Mouse (Mus musculus) right cerebral cortex, postnatal 14 days (tissue): ENCODE results near the gene Cpa2.

ENCODE experiments used
- DNase-seq: peaks from one replicate; pipeline ENCODE4 v3.0.0; 2022

Cpa2 gene

DNA sequence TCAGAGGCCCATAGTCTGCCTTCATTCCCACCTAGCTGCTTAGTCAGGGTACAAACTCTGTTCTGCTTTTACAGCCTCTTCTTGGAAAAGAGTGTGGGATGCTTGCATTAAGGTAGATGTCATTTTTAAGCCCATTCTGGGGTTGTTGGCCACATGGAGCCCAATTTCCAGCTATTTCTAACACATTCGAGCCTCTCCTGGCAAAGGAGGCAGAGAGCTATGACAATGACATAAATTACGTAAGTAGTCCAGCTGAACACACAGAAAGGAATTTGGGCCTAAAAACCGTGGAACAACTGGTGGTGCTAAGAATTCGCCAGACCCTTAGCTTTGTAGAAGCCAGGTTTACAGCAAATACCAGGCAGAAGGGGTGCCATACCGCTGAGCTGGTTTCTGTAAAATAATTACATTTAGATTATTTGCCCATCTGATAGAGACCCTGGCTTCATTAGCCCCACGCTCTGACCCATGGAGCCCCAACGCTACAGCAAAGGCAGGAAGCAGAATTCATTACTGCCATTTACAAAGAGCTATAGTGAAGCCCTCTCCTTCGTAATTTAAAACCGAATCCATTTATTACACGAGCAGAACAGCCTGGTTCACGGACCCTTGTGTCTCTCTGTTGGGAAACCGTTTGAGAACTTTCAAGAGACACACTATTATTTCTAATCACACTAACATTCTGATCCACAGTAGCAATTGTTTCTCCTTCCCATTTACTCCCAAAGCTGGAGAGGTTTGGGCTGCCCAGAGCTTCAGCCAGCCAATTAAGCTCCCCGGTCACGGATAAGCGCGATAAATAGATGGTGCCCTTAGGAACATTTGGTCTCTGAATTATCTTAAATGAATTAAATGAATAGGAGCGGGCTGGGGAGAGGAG lies 38.8 kb downstream of the Cpa2 start:
- DNase-seq = no peak

DNA sequence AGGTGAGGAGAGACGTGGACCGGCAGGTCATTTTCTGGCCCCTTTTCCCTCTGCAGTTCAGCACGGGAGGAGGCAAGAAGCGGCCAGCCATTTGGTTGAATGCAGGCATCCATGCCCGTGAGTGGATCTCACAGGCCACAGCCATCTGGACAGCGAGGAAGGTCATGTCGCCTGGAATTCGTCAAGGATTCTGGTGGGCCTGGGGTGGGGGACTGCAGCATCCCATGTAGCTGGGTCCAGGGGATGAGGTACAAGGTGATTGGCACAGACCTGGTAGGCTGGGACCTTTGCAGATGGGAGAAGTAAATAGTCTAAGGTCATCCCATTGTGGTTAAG lies 39.4 kb downstream of the Cpa2 start:
- no peak for DNase-seq

DNA sequence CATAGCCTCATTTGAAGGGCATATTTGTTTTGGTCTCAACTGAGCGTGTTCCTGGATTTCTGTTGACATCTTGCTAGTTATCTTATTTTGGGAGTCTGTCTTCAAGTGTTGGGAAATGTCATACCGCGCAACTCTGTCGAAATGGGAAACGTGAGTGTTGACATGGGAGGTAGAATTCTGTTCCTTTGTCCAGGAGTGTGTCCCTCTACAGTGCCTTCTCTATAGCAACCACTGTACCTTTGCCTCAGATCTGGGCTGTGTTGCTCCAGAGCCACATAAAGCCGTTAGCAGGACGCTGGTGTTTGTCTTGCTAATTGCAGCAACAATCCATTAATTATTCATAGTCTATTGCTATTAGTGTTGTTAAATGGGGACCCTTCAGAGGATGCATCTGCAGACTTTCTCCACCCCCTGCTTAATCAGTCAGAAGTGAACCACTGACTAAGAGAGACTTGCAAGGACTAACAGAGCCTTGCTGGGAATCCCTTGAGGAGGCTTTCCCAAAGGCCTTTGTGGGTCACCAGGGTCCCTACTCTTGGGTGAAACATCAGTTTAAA lies 45.6 kb downstream of the Cpa2 start:
- no peak for DNase-seq

DNA sequence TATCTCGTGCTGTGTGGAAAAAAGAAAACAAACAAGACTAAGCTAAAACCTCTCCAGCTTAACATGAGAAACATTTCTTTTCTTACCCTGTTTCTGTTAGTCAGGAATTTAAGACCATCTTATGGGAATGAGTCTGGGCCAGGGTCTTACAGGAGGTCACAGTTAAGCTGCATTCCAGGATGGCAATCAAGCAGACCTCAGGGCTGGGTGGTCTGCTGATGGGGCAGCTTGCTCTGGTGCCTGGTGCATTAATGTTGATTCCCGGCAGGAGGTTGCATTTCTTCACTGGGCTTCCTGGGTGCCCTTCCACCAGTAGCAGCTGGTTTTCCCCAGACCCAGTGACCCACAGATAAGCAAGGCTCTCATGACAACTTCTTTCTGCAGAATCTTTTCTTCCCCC lies 48.4 kb downstream of the Cpa2 start:
- DNase-seq = no peak

DNA sequence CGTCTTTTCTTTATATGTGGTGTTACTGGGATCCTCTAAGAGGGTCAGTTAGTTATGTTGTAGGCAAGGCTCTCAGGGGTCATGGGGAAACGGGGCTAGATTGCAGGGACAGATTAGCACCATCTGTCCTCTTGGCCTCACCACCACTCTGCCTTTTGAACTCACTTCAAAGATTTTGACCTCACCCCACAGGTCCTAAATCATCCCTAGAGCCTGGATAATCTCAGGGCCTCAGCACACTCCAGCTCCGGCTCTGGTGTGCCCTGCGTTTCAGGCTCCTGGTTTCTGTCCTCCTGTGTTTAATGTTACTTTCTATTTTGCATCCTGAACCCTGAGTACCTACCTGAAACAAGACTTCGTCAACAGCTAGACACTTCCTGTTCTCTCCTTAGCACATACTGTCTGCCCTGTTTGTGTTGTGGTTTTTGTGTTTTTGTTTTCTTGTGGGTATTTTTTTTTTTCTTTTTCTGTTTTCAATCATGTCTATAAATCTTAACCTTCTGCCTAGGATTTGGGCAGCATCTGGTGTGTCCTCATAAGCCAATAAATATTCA lies 50.5 kb downstream of the Cpa2 start:
- no peak for DNase-seq

DNA sequence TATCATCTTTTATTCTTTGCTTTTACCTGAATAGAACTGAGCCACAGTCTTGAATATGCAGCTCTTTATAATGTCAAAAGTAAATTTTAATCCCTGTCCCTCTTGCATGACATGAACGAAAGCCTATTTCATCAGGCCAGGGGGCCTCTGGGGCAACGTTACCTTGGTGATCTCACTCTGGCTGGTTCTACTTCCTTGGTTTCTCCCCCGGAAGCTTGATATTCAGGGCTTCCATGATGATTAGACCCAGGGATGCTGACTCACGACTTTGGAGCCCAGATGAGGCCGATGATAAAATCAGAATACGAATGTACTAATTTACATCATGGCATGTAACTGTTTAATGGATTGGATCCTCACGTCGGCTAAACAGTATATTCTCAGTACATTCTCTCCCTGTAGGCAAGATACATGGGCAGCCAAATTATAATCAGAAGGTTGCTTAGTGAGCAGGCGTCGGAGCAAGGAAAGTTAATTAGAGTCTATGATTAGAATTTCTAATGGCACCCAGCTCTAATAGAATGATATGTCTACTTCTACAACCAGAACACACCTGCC lies 51.1 kb downstream of the Cpa2 start:
- DNase-seq = no peak

DNA sequence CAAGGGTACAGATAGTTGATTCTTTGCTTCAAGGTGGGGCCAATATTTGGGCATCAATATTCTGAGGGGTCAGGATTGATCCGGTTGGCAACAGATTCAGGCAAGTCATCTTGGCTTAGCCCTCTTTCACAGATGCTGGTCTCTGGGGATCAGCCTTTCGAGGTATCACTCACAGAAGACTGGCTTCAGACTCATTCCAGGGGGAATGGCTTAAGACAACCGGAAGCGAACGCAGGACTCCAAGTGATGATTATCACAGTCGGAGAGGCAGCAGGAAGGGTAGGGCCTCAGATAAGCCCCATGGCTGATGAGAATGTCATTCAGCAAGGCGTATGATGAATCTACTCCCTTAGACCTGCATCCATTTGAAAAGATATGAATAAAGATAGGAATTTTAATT lies 53.0 kb downstream of the Cpa2 start:
- DNase-seq = no peak

DNA sequence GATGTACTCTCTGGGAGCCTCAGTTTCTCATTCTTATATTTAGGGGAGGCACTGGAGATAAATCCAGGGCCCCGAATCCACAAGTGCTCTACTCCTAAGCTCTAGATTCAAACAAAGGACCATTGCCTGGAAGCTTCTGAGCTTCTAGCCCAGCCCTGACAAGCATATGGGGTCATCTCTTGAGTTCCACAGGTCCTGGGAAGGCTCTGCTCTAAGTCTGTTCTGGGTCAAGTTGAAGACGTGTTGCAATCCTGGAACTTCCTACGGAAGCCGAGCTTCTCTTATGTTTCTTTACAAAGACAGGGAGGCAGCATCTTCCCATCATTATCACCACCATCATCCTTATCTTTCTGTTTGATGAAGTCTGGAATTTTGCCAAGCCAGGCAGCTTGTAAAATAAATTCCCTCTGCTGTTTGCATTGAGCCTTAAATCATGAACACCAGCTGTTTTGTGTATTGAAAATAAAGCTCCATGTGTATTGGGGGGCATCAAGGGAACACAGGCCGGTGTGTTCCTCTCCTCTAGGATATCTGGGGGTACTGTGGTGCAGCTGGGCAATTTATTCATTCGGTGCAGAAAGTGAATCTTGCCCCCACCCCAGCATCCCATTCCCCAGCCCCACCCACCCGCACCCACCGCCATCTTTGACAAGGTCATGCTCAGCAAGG lies 55.0 kb downstream of the Cpa2 start:
- no peak for DNase-seq

DNA sequence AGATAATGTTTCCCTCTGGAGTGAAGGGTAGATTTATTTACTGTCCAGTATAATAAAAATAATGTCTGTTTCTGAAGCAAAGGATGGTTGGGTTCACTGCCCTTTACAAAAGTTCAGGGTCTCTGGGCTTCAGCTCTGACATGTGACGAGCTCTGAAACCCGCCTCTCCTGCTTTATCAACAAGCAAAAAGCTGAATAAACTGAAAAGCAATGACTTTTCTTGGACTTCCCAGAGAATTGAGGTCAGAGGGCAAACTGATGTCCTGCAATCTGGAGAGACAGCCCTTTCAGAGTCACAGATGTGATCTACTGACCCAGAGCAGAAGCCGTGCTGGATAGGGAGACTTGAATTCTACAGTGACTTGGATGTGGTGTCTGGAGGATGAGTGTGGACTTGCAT lies 58.7 kb downstream of the Cpa2 start:
- no peak for DNase-seq

DNA sequence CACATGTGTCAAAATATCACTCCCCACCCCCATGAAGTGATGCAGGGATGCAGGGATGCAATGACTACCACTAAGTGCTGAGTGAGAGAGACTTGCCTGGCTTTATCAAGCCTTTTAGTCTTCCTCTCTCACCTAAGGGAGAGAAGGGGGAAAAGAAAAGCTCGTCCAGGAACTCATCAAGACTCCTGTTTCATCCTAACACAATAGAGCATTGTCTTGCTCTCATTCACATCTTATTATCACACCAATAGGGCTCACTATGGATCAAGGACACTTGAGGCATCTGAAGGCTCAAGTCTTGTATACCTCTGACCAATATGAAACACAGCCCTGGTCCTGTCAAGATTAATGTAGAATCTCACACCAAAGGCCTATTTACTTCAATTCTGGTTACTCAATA lies 59.6 kb downstream of the Cpa2 start:
- DNase-seq = no peak

DNA sequence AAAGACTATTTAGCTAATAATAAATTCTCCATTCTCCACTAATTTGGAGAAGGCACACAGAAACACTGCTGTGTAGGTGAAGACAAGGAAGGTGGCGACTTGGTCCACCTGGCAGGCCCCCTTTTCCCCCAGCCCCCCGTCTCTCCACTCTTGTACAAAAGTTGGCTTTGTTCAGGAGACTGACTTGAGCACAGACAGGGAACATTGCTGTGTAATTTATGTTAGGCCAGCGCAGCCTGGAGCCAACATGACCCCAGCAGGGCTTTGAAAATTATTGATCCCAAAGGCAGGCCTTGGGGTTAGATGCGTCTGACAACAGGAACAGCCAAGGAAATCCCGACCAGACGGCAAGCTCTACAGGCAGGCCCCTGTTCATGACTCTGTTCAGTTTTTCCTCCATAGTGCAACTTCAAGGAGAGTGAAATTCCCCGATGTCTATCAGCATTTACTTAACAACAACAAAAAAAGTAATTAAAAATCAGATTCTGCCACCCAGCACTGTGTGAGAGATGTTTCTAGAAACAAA lies 63.0 kb downstream of the Cpa2 start:
- no peak for DNase-seq

DNA sequence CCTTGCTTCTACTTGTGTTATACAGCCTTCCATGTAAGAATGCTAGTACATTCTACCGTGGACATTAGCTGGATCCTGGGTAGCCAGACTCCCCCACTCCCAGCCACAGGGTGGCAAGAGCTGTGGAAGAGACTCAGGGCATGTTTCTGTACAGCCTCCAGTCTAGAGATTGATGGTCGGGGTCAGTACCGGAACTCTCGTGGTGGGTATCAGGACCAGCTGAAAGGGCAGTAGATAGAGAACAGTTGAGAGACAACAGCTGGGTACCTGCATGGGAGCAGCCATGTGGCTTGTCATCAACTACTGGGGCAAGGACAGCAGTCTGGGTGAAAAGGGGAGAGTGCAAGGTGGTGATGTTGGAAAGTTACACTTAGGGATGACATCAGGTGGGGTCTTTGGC lies 63.7 kb downstream of the Cpa2 start:
- DNase-seq = no peak

DNA sequence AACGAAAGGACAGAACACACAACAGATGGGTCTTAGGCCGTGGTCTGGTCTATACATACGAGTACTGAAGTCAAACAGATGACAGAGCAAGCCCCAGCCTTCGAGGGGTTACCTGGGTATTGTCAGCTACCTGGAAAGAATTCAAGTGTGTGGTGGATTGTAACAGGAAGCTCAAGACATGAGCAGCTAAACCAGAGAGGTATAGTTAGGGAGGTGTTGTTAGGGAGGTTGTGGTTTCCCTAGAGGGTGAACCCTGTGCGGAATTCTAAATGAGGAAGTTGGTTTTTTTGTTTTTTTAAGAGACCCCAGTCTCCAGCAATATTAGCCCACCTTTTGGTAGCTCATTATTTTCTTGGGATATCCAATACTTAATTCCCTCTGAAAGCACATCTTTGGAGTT lies 64.3 kb downstream of the Cpa2 start:
- DNase-seq = no peak

DNA sequence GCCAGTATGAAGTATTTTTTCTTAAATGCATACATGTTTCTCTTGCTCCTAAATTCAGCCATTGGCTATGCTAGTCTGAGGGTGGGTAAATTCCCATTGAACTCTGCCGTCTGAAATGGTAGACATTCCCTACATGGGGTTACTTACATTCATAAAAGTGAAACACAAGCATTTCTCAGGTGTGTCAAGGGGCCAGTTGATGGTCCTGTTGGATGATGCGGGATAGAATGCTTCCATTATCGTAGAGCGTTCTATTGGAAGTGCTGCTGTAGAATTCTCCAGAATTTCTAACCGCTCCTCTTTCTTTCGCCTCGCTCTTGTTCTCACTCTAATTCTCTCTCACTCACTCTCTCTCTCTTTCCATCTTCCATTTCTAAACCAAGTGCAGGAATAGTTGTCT lies 69.3 kb downstream of the Cpa2 start, which contains the start of gene Cpa5:
TSS of gene Cpa5 (plus strand) at position 301 of the 400 bp plus-strand sequence.
- DNase-seq = no peak

DNA sequence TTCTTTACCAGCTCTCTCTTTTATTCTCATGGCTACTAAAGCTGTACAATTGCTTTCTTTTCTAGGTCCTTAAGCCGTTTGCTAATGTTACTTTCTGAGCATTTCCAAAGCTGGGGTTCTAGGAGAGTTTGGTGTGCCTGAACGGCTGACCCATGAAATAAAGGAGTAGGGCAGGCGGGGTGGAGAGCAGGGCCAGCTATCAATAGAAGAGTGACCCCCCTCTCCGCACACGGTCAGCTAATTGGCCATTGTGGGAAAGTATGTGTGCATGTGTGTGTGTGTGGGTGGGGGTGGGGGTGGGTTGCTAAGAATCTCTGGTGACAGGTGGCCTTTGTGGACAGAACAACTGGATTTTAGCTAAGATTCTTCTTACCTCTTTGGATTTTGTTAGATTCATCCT lies 69.8 kb downstream of the Cpa2 start:
- no peak for DNase-seq
